Mouse (Mus musculus) mammary gland, adult 2 months (tissue): ENCODE measurements around the gene Ppm1n. TPM values are rescaled to one million over a fixed set of nuclear protein-coding genes. Genes with fewer than 3 reads are reported as not detected.

Experiments used
- polyA plus RNA-seq: library from polyadenylated mRNA; depleted of rRNA; stranded (reverse); fragments of >200 nt; gene quantifications from 2 replicates; pipeline ENCODE4 v1.2.3, GENCODE M21; 2012; ENCODE audit warnings: low replicate concordance; rRNA removed

The Ppm1n gene
- polyA plus RNA-seq = 0.14 and 0.86 TPM in 2 replicates

GRCm38 (mm10) chr7:19279581-19280114 is at the start of gene Ppm1n:
Gene Ppm1n (minus strand): TSS chr7:19280064.

DNA sequence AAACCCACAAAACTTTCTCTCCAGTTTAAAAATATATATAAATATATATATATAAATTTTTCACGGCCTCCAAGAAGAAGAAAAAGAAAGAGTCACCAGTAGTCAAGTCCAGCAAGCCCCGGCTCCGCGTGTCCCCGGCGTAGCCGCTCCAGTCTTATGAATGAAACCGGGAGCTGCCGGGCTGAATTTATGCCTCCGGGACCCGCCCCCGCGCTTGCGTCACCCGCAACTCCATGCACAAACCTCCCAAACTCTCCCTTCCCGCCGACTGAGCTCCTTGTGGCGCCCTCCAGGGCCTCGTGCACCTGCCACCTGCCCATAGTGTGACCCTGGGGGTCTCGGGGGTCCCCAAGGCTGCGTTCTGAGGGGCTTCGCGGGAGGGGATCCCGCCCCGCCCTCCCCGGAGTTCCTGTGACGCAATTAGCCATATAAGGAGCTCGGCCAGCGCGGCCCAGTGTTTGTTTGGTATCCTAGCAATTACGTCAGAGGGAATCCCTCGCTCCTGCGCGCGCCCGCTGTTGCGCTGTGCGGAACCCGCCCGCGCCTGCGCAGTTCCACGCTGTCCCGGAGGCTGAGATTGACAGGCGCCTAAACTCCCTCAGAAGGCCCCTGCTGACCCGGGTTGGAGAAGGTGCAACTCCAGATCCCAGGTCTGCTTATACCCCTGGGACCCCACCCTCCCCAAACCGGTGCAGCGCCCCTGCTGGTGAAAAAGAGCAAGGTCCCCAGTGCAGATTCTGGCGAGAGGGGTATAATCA is 30.2 kb upstream of the Ppm1n start, which contains the start of gene Fosb:
TSS of gene Fosb (minus strand) at position 168 of the 758 bp plus-strand sequence.

DNA sequence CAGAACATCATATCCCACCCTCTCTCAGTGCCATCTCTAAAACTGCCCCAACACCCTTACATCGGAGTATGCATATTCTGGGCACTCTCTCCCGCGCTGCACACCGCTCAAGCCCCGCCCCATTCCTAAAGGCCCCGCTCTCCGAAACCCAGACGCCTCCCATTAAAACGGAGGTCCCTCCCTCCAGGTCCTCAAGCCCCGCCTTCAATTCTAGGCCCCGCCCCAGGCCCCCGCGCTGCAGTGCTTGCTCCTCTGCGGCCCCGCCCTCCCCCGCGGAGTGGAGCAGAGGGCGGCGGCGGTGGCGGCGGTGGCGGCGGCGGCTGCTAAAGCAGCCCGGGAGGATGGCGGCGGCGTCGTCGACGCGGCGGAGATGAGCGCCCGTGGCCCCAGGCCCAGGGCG is 2.5 kb upstream of the Ppm1n start, which contains the start of gene Rtn2:
TSS of gene Rtn2 (plus strand) at position 240 of the 400 bp plus-strand sequence.

GRCm38 (mm10) chr7:19271238-19272172 is 8.4 kb downstream of the Ppm1n start, which contains the start of gene Vasp:
Gene Vasp (minus strand): TSS chr7:19271817.

GRCm38 (mm10) chr7:19227883-19228792 is 51.7 kb downstream of the Ppm1n start, which contains the start of gene Opa3:
Gene Opa3 (plus strand): TSS chr7:19228334.

Other genes with a start within 250 kb of the Ppm1n start
- not detected in 2 replicates for gene Rsph6a, start 225.4 kb downstream of the Ppm1n start, polyA plus RNA-seq
- 64.7 and 84.3 TPM in 2 replicates for gene Dmwd, start 203.8 kb downstream of the Ppm1n start, polyA plus RNA-seq
- gene Dmpk, start 196.2 kb downstream of the Ppm1n start, polyA plus RNA-seq = 287 and 339 TPM in 2 replicates
- 42.9 and 52.4 TPM in 2 replicates for gene Six5, start 185.5 kb downstream of the Ppm1n start, polyA plus RNA-seq
- not detected in 2 replicates for gene Gm4969, start 161.7 kb downstream of the Ppm1n start, polyA plus RNA-seq
- 9.6 and 18.2 TPM in 2 replicates for gene Fbxo46, start 160.2 kb downstream of the Ppm1n start, polyA plus RNA-seq
- gene Qpctl, start 130.8 kb downstream of the Ppm1n start, polyA plus RNA-seq = 17.8 and 20.1 TPM in 2 replicates
- gene Snrpd2, start 130.3 kb downstream of the Ppm1n start, polyA plus RNA-seq = 11.0 and 13.8 TPM in 2 replicates
- gene Gipr, start 113.9 kb downstream of the Ppm1n start, polyA plus RNA-seq = 3.8 and 4.0 TPM in 2 replicates
- 40.4 and 52.1 TPM in 2 replicates for gene Eml2, start 103.6 kb downstream of the Ppm1n start, polyA plus RNA-seq
- 23.4 and 23.5 TPM in 2 replicates for gene Gpr4, start 67.5 kb downstream of the Ppm1n start, polyA plus RNA-seq
- gene Opa3, start 51.7 kb downstream of the Ppm1n start, polyA plus RNA-seq = 33.0 and 51.8 TPM in 2 replicates
- 142 and 310 TPM in 2 replicates for gene Vasp, start 8.2 kb downstream of the Ppm1n start, polyA plus RNA-seq
- gene Rtn2, start 2.6 kb upstream of the Ppm1n start, polyA plus RNA-seq = 32.4 and 736 TPM in 2 replicates
- 1.2 and 2.0 TPM in 2 replicates for gene Fosb, start 30.0 kb upstream of the Ppm1n start, polyA plus RNA-seq
- 46.3 and 50.7 TPM in 2 replicates for gene Ercc1, start 64.7 kb upstream of the Ppm1n start, polyA plus RNA-seq
- 5.5 and 10.6 TPM in 2 replicates for gene Cd3eap, start 79.4 kb upstream of the Ppm1n start, polyA plus RNA-seq
- gene Ppp1r13l, start 79.7 kb upstream of the Ppm1n start, polyA plus RNA-seq = 16.4 and 27.3 TPM in 2 replicates
- 60.3 and 79.1 TPM in 2 replicates for gene Ercc2, start 101.9 kb upstream of the Ppm1n start, polyA plus RNA-seq
- gene Klc3, start 124.0 kb upstream of the Ppm1n start, polyA plus RNA-seq = 19.3 and 27.9 TPM in 2 replicates
- 3.1 and 13,480 TPM in 2 replicates for gene Ckm, start 124.7 kb upstream of the Ppm1n start, polyA plus RNA-seq
- 12.6 and 42.6 TPM in 2 replicates for gene Mark4, start 178.8 kb upstream of the Ppm1n start, polyA plus RNA-seq
- 6.3 and 7.4 TPM in 2 replicates for gene Exoc3l2, start 183.3 kb upstream of the Ppm1n start, polyA plus RNA-seq
- 9.1 and 17.1 TPM in 2 replicates for gene Bloc1s3, start 228.3 kb upstream of the Ppm1n start, polyA plus RNA-seq
- gene Trappc6a, start 228.3 kb upstream of the Ppm1n start, polyA plus RNA-seq = 73.4 and 149 TPM in 2 replicates
- 1.9 and 3.3 TPM in 2 replicates for gene Nkpd1, start 237.8 kb upstream of the Ppm1n start, polyA plus RNA-seq